Mouse (Mus musculus) intestine, postnatal 0 days (tissue): ENCODE results near the gene Phactr4. TPM values are rescaled to one million over a fixed set of nuclear protein-coding genes. Genes with fewer than 3 reads are reported as not detected.

Source experiments
- ATAC-seq: fragments of 200-750 bp; cut with Nextera tagmentation; 2 replicates; pipeline ENCODE4 v1.8.0; 2017; ENCODE audit warnings: mild to moderate bottlenecking, moderate TSS enrichment, moderate library complexity
- H3K27ac ChIP-seq: fragments of 300-500 bp; sonication (generic); 2 replicates; pipeline ENCODE4 v1.5.1; 2014; ENCODE audit warnings: mild to moderate bottlenecking, low read depth, low read length, moderate library complexity
- H3K27me3 ChIP-seq: fragments of 300-500 bp; sonication (generic); replicated peaks from 2 replicates; pipeline ENCODE4 v1.6.1; 2014; ENCODE audit warnings: low read length, mixed read lengths; ENCODE audit not compliant: control insufficient read depth, insufficient read depth
- H3K36me3 ChIP-seq: fragments of 300-500 bp; sonication (generic); 2 replicates; pipeline ENCODE4 v1.6.1; 2014; ENCODE audit warnings: mild to moderate bottlenecking, moderate library complexity; ENCODE audit not compliant: control insufficient read depth, insufficient read depth
- H3K4me1 ChIP-seq: fragments of 300-500 bp; sonication (generic); replicated peaks from 2 replicates; pipeline ENCODE4 v1.6.1; 2014; ENCODE audit warnings: antibody characterized with exemption, low read length, mixed read lengths; ENCODE audit not compliant: control insufficient read depth, insufficient read depth
- H3K4me2 ChIP-seq: fragments of 300-500 bp; sonication (generic); replicated peaks from 2 replicates; pipeline ENCODE4 v1.6.1; 2014; ENCODE audit warnings: low read depth, mild to moderate bottlenecking, moderate library complexity
- H3K4me3 ChIP-seq: fragments of 300-500 bp; sonication (generic); 2 replicates; pipeline ENCODE4 v1.5.1; 2014; ENCODE audit warnings: low read depth, low read length
- H3K9ac ChIP-seq: fragments of 300-500 bp; sonication (generic); 2 replicates; pipeline ENCODE4 v1.6.1; 2014; ENCODE audit warnings: mild to moderate bottlenecking, low read depth, low read length
- H3K9me3 ChIP-seq: fragments of 300-500 bp; sonication (generic); 2 replicates; pipeline ENCODE4 v1.6.1; 2016; ENCODE audit warnings: mixed run types; ENCODE audit not compliant: control insufficient read depth
- CTCF ChIP-seq: sonication (generic); IDR thresholded peaks from 2 replicates; pipeline ENCODE4 v1.5.1; 2016; ENCODE audit warnings: low read depth, mild to moderate bottlenecking, control low read depth, antibody characterized with exemption, moderate library complexity
- WGBS: fragments of 180-500 bp; shearing (Covaris S2); extraction: QIAGEN DNeasy Blood & Tissue Kit; methylation state at CpG from one replicate; pipeline ENCODE4 v1.1.7; 2014; 5-methylcytosine and 5-hydroxymethylcytosine counted together
- polyA plus RNA-seq: library from polyadenylated mRNA; unstranded; fragments of >200 nt; fragmentation: Nextera tagmentation; extraction: Ambion mirVana; gene quantifications from 2 replicates; pipeline ENCODE4 v1.2.1, GENCODE M21; 2015

Phactr4 gene
- polyA plus RNA-seq, 1 experiment from 2014 or later, result 16.7 TPM

DNA sequence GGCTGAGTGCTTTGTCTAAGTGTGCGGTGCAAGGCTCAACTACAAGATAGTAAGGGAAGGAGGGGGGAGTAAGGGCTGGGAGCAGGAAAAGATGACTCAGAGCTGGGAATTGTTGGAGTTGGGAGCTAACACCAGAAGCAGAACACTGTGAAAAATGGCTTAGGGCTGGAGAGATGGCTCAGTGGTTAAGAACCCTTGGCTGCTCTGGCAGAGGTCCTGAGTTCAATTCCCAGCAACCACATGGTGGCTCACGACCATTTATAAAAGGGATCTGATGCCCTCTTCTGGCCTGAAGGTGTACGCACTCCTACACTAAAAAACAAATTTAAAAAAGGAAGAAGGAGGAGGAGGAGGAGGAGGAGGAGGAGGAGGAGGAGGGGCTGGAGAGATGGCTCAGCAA, 75.6 kb downstream of the Phactr4 start:
- no peaks in the 10 kb centered on the region for H3K9me3 ChIP-seq
- WGBS, result 34% methylated on average over 3 of the region's 3 CpGs

DNA sequence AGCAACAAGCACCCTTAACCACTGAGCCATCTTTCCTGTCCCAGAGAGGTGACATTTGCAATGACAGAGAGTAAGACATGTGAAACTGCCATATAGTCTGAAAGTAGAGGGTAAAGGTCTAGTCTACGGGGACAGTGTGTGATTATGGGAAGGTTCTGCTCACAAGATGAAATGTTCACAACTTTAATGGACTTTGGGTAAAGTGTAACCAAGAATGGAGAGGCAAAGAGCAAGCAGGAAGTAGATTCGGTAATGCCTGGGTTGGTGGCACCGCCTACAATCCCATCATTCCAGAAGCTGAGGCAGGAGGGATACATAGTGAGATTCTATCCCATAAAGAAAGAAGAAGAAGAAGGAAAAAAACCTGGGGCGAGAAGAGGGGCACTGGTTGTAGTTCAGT, 76.0 kb downstream of the Phactr4 start:
- Histone ChIP-seq H3K36me3 (peaks cover 3% of the 10 kb centered on the region; the same call in 1 of the 2 replicates), H3K9me3 (no peaks in the 10 kb centered on the region), H3K4me2 (peak overlapping the region; percentile 73), H3K27ac (peak overlapping the region; percentile 86), H3K4me3 (no peak overlapping the region), H3K9ac (no peak overlapping the region), H3K27me3 (no peaks in the 10 kb centered on the region), H3K4me1 (peaks cover 7% of the 10 kb centered on the region; the same call in 1 of the 2 replicates)
- TF ChIP-seq CTCF, result no peak
- peak; percentile 79 for ATAC-seq
- 42% methylated on average over 4 of the region's 4 CpGs for WGBS

More for the DNA sequence above, 75.6 kb downstream of the Phactr4 start:
- H3K4me3 ChIP-seq, result no peak overlapping the region
- TF ChIP-seq CTCF, result peak; percentile 55
- H3K27ac ChIP-seq, result peak overlapping the region; percentile 86
- no peak overlapping the region for H3K9ac ChIP-seq
- no peaks in the 10 kb centered on the region for H3K27me3 ChIP-seq
- ATAC-seq, result peak; percentile 28
- 0 out of 2 replicates have a peak, but pooled peaks cover 1% of the 10 kb centered on the region for H3K36me3 ChIP-seq
- peaks cover 7% of the 10 kb centered on the region; the same call in 1 of the 2 replicates for H3K4me1 ChIP-seq
- peak overlapping the region; percentile 73; the same call in 1 of the 2 replicates for H3K4me2 ChIP-seq

DNA sequence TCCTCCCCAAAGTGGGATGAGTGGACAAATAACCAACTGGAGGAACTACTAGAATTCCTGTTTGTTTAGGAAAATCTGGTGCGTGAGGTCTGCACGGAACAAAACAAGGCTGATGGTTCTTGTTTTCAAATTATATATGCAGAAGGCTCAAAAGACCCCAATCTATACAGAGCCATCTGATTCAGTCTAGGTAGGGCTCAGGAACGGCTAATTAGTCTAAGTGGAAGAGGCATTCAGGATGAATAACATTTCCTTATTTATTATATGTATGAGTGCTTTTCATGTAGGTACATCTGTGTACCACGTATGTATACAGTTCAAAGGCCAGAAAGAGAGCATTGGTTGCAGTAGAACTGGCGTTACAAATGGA, 76.5 kb downstream of the Phactr4 start:
- Histone ChIP-seq H3K4me1 (peaks cover 7% of the 10 kb centered on the region; the same call in 1 of the 2 replicates), H3K27ac (peak overlapping the region; percentile 86), H3K27me3 (no peaks in the 10 kb centered on the region), H3K9me3 (no peaks in the 10 kb centered on the region), H3K36me3 (peaks cover 3% of the 10 kb centered on the region; the same call in 1 of the 2 replicates), H3K4me3 (peak overlapping the region; percentile 52), H3K9ac (no peak overlapping the region), H3K4me2 (peak overlapping the region; percentile 73)
- 25% methylated on average over 5 of the region's 5 CpGs for WGBS
- no peak; the same call in 1 of the 2 replicates for ATAC-seq
- no peak for TF ChIP-seq CTCF

DNA sequence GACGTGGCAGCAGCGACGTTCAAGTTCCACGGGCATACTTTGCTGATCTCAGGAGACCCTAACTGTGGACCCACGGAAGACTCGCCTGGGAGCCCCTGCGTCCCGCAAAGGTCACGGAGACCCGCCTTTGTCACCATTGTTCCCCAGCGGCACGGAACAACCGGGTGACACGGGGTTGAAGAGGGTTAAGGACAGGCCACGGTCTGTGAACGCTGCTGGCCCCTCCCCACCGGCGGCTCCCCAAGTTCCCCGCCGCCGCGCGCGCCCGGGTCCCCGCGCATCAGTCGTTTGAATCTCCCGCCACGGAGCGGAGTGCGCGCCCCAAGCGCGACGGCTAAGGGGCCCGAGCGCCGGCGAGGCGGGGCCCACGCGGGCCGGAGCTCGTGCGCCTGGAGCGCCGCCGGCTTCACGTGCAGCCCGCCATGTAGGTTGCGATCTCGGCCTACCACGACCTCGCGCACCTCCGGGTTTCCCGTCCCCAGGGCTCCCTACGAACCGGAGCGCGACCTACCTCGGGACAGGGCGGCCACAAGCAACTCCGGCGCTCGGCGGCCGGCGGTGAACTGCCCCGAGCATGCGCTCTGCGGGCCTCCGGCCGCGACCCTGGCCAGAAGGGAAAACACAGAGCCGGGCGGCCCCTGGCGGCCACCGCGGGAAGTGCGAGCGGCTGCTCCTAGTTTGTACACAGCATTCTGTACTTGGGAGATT, 77.0 kb downstream of the Phactr4 start:
- H3K4me3 ChIP-seq, result peak overlapping the region; percentile 52
- H3K4me2 ChIP-seq, result peak overlapping the region; percentile 73
- under 1% methylated on average over 75 of the region's 83 CpGs for WGBS
- H3K9me3 ChIP-seq, result no peaks in the 10 kb centered on the region
- H3K36me3 ChIP-seq, result peaks cover 3% of the 10 kb centered on the region; the same call in 1 of the 2 replicates
- no peaks in the 10 kb centered on the region for H3K27me3 ChIP-seq
- H3K27ac ChIP-seq, result peak overlapping the region; percentile 86
- peak; percentile 97 for TF ChIP-seq CTCF
- ATAC-seq, result peak; percentile 61
- H3K9ac ChIP-seq, result peak overlapping the region; percentile 75
- peaks cover 7% of the 10 kb centered on the region; the same call in 1 of the 2 replicates for H3K4me1 ChIP-seq

DNA sequence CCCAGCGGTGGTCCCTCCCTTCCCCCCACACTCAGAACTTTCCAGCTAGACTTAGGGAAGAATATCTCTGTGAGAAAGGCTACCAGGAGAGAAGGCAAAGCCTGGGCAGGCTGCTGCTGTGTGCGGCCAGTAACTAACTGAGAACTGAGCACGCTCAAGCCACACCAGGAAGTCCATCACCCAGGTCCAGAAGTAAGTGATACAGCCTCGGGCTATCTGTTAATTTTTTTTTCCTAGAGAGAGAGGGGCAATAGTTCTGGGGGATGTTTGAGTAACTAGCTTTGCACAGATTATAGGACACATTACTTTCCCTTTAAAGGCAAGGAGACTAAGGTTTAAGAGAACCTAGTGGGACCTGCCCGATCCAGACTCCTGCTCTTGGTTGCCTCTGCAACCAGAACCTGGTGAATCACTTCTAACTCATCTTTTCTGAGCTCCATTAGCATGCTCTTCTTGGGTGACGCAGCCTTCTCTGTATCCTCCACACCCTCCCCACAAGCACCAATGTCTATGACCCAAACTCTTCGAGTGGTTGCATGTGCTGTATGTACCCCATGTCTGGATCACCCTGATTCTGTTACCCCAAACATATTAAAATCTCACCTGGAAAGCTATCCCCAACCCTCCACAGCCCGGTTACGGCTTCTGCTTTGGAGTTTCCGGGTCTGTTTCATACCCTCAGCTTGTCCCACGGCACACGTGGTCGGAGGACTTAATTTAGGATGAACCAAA, 77.7 kb downstream of the Phactr4 start:
- peak overlapping the region; percentile 86 for H3K27ac ChIP-seq
- peak overlapping the region; percentile 75 for H3K9ac ChIP-seq
- WGBS, result 5% methylated on average over 13 of the region's 13 CpGs
- TF ChIP-seq CTCF, result no peak
- H3K36me3 ChIP-seq, result peaks cover 6% of the 10 kb centered on the region; the same call in 1 of the 2 replicates
- H3K4me3 ChIP-seq, result peak overlapping the region; percentile 52
- H3K27me3 ChIP-seq, result no peaks in the 10 kb centered on the region
- H3K4me1 ChIP-seq, result peaks cover 7% of the 10 kb centered on the region; the same call in 1 of the 2 replicates
- no peak; the same call in 1 of the 2 replicates for ATAC-seq
- H3K4me2 ChIP-seq, result peak overlapping the region; percentile 73
- no peaks in the 10 kb centered on the region for H3K9me3 ChIP-seq

DNA sequence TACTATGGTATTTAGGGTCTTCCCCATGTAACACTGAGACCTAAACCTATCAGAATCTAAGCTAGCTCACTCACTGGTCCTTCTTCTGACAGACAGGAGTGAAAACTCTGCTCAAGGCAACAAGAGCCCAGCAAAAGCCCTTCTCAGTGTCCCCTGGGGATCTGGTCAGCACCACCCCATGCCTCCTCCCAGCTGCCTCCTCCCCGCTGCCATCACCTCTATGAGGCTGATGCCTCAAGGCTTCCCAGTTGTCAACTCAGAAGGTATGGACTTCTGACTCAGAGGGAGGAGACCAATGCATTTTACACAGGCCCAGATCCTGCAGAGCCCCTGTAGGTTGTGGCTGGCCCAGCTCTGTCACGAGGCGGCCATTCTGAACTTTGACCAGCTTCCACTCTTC, 80.8 kb downstream of the Phactr4 start:
- WGBS, result 62% methylated on average over 3 of the region's 3 CpGs
- ATAC-seq, result no peak

More for the DNA sequence above, 80.8 kb downstream of the Phactr4 start:
- no peak overlapping the region for H3K4me3 ChIP-seq
- H3K9ac ChIP-seq, result no peak overlapping the region
- peaks cover 7% of the 10 kb centered on the region; the same call in 1 of the 2 replicates for H3K4me1 ChIP-seq
- H3K36me3 ChIP-seq, result peaks cover 34% of the 10 kb centered on the region
- H3K27ac ChIP-seq, result no peak overlapping the region; the same call in 1 of the 2 replicates
- H3K4me2 ChIP-seq, result no peak overlapping the region
- H3K27me3 ChIP-seq, result no peaks in the 10 kb centered on the region
- TF ChIP-seq CTCF, result no peak
- H3K9me3 ChIP-seq, result no peaks in the 10 kb centered on the region
